Mouse (Mus musculus): ENCODE data around the gene Epb41. TPM values are rescaled to one million over a fixed set of nuclear protein-coding genes. Genes with fewer than 3 reads are reported as not detected.

Gene Epb41
- total RNA-seq, 2 experiments from 2014 or later: 26.2 to 28.4 TPM

- peak; percentile 52 to 75 for DNase-seq (ENCODE audit: low spot score in 2 of 2)
- intact Hi-C loops (cut with DNase I): loop anchor here (5.0 kb wide), 1 partner anchor 44 kb away; no protein-coding TSS in a partner anchor
These were observed 1.6 kb upstream of the Epb41 start for GRCm38 (mm10) chr4:132076480-132077405.

DNA sequence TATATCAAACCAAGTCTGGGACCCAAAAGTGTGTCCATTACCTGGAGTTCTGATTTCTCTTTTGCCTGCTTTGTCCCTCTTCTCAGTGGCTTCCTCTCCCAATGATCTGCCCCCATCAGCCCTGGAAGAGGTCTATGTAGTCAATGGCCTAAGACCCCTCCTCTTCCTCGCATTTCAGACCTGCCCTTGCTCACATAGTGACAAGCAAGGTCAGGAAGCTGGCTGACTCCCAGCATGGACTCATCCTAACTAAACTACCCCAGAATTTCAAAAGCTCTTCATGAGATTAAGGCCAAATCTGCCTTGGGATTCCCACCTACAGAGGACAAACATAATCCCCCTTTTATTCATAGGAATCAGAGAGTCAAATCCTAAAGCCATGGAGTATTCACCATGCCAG lies 675 bp upstream of the Epb41 start:
- intact Hi-C loops (cut with DNase I): loop anchor here (5.0 kb wide), 1 partner anchor 43 kb away; no protein-coding TSS in a partner anchor
- no peak for DNase-seq (ENCODE audit: low spot score in 2 of 2)

DNA sequence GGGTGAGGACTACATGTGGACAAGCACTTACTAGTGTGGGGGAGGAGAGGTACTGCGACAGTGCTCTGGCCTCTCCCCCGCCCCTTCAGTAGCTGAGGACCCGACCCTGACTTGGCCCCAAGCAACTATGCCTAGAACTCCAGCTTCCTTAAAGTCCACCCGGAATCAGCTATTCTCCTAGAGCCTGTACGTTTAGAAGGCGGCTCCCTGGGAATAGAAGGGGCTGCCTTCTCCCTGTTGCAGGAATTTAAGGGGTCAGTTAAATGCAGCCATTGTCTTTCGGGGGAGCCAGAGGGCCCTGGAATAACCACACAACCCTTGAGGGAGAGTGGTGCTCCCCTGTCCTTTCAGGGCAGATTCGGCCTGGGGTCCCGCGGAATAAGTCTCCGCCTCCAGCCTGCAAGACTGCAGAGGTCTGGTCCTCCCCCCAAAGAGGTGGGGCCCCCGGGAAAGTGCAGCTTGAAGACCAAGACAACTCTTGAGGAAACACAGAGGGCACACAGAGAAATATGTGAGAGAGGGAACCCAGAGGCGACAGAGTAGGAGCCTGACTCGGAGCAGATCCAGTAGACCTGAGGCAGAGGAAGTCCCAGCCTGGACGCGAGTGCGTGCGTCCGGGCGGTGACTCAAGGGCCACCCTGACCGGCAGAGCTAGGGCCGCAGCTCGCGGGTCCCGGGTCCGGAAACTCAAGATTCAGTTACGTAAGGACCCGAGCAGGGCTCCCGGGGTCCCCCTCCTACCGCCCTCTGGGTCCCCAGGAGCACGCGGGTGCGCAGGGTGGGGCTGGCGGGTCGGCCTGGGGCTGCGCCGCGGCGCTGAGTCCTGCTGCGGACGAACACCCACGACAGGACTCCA lies 816 bp downstream of the Epb41 start, which contains the start of gene Gm10300:
Gm10300 (plus strand) TSS at position 621 of the 856 bp plus-strand sequence.
- DNase-seq (ENCODE audit: low spot score in 2 of 2): peak in 1 of 2 experiments; percentile 22
- intact Hi-C loops (cut with DNase I): no loop called here

DNA sequence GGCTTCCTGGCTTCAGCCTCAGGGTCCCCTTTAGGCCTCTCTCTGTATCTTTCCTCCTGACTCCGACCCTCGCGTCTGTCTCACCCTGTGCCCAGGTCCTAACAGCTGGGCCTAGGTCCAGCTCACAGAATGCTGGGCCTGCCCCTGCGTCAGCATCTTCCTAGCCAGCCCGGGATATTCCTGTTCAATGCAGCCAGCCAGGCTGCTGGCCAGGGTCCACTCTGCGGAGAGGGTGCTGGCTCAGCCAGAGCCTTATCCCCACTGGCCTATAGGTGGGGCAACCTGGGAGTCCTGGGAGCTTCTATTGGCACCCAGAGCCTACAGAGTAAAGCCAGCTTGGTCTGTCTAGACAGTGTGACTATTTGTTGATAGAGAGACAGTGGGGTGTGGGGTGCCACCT lies 2.2 kb downstream of the Epb41 start:
- intact Hi-C loops (cut with DNase I): no loop called here
- no peak for DNase-seq (ENCODE audit: low spot score in 2 of 2)

GRCm38 (mm10) chr4:132072156-132072555 lies 3.0 kb downstream of the Epb41 start:
- no peak for DNase-seq (ENCODE audit: low spot score in 2 of 2)
- intact Hi-C loops (cut with DNase I): no loop called here

DNA sequence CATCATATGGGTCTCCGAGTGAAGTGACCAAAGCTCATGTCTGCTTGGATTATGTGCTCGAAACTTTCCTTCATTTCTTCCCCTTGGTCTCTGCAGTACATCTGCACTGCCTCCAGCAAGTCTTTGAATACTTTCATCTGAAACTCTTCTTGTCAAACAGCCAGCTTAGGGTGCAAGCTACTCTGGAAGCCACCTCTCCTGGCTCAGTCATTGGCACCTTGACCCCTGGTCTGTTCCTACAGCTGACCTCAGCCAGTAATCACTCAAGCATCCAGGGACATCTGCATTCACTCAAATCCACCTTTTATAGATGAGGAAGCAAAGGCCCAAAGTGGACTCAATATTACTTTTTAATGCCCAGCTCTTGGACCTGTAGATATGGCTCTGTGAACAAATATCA lies 3.4 kb downstream of the Epb41 start:
- intact Hi-C loops (cut with DNase I): no loop called here
- no peak for DNase-seq (ENCODE audit: low spot score in 2 of 2)

DNA sequence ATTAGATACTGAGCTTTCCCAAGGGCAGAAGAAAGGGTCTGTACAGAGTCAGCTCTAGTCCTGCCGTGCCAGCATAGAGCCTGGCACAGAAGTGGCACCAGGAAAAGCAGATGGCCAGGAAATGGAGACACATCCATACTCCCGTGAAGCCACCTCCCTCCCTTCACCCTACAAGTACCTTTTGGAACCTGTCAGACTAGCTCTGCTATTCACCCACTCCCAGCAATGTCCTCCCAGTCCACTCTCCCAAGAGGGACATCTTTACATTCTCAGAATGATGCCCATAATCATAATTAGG lies 7.2 kb downstream of the Epb41 start:
- intact Hi-C loops (cut with DNase I): no loop called here
- DNase-seq (ENCODE audit: low spot score in 2 of 2): no peak

DNA sequence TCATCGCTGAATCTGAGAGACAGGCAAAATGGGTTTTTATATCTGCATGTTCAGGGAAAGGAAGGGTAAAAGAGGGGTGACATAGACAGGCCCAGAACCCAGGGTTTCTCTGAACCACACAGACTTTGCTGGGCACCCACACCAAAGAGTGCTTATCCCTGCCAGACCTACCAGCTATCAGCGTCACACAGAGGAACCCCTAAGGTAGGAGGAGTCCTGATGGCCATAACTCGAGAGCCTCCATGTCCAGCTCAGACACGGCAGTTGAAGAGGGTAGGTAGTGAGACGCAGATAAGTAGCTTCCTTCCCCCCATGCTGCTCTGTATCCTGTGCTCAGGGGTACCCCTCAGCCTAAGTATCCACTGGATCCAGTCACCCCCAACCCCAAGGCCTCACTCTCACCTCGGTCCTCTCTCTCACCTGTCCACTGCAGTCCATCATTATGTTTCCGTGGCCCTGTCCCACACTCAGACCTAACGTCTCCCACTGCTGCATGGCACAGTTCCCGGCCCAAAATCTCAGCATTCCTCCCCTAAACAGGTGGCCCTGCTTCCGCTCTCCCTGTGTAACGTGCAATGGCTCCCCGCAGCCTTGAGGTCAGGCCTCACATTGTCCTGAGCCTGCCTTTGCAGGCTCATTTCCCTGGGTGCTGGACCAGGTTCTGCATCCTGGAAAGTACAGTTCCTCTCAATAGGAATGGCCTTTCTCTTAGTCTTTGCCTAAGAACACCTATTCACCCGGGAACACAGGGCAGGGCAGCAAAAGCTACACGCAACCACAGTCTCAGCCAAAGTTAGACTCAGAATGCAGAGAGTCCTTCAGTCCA lies 7.8 kb downstream of the Epb41 start:
- no peak for DNase-seq (ENCODE audit: low spot score in 2 of 2)
- intact Hi-C loops (cut with DNase I): no loop called here

- intact Hi-C loops (cut with DNase I): no loop called here
- no peak for DNase-seq (ENCODE audit: low spot score in 2 of 2)
These were observed 8.9 kb downstream of the Epb41 start for GRCm38 (mm10) chr4:132066101-132066773.

GRCm38 (mm10) chr4:132065578-132065977 lies 9.5 kb downstream of the Epb41 start:
- no peak for DNase-seq (ENCODE audit: low spot score in 2 of 2)
- intact Hi-C loops (cut with DNase I): no loop called here

DNA sequence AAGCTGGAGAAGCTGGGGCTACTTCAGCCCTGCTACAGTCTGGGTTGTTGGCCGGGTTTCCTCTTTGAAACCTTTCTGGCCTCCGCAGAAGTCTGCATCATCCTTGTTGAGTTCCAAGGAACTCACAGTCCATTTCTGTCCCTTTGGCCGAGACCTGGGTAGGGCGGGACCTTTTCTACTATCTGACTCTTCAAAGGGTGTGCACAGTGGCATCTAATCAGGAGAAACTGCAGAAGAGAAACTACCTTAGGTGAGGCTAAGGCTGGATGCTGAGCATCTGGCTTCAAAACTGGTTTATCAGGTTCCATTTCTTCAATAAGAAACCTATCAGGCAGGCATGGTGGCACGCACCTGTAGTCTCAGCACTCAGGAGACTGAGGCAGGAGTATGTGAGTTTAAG lies 10.6 kb downstream of the Epb41 start:
- intact Hi-C loops (cut with DNase I): no loop called here

DNA sequence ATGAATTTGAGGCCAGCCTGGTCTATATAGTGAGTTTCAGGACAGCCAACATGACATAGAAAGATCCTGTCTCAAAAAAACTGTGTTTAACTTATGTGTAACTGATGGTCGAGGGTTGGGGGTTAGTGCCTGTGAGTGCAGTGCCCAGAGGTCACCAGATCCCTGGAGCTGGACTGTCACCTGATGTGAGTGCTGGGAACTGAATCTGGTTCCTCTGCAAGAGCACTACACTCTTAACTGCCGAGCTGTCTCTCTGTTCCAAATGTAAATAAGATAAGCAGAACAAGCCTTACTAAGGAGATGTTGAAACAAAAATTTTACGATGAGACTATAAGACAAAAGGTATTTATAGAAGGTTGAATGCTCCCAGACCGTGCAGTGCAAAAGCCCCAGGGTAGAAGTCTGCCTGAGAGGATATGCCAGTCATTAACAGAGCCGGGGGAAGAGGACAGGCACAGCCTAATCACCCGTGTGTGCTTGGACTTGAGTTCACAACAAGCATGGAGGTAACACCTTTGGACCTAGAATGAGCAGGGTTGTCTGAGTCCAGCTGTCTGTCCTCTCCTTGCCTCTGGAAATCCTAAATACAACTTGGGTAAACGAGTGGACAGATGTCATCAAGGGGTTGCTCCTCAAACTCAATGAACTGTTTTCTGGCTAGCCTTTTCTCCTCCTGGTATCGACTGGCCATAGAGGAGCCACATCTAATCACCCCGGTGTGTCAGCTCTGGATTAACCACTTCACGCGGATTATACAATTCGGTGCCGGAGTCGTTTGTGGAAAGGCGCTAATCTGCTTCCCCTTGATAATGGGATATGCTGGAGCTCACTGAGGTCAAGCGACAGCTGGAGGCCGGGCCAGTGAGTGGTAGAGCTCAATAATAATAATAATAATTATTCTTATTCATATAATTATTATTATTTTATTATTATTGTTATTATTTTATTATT lies 11.9 kb downstream of the Epb41 start:
- intact Hi-C loops (cut with DNase I): no loop called here
- no peak for DNase-seq (ENCODE audit: low spot score in 2 of 2)

More for the DNA sequence above, 10.6 kb downstream of the Epb41 start:
- DNase-seq (ENCODE audit: low spot score in 2 of 2): no peak

DNA sequence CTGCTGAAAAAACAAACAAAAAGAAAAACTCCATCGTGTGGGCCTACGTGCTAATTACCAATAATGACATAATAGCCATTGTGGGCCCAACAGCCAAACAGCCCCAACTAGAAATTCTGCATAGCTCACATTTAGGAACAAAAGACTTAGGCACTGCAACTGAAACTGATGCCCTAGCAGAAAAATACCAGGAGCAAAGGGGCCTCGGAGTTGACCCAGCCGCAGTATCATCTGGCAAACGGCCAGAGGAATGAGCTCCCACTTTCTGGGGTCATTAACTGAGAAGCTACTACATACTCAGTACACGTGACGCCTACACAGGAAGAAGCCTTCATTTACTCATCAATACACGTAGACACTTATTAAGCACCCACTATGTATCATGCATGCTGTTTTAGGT lies 12.8 kb downstream of the Epb41 start:
- intact Hi-C loops (cut with DNase I): no loop called here
- DNase-seq (ENCODE audit: low spot score in 2 of 2): no peak

GRCm38 (mm10) chr4:132060040-132060832 lies 14.9 kb downstream of the Epb41 start:
- DNase-seq (ENCODE audit: low spot score in 2 of 2): no peak
- intact Hi-C loops (cut with DNase I): no loop called here

DNA sequence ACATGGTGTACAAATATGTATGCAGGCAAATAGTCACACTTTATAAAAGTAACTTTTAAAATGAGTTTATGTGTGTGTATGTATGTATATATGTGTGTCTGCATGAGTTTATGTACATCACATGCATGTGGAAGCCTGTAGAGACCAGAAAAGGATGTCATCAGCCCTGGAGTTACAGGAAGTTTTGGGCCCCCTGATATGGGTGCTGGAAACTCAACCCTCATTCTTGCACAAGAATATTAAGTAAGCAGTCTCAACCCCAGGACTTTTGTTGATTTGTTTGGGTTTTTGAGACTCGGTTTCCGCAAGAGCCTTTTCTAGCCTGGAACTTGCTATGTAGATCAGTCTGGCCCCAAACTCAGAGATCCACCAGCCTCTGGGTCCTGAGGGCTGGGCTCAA lies 15.6 kb downstream of the Epb41 start:
- intact Hi-C loops (cut with DNase I): no loop called here
- no peak for DNase-seq (ENCODE audit: low spot score in 2 of 2)

DNA sequence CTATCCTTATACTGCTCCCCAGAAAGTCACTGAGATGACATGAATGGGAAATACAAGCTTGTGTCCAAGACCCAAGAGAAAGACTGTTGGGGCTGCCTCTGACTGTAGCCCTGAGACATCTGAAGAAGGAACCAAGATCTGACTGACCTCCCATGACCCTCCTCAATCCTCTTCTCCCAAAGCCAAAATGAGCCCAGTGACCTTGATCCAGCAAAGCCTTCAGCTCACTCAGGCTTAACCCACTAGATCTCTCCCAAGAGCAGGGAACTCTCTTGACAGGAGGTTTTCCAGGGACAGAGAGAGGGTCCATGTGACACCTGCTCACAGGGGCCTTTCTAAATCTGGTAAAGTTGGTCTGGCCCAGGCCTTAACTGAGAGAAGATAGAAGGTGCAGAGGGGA lies 17.8 kb downstream of the Epb41 start:
- intact Hi-C loops (cut with DNase I): no loop called here
- DNase-seq (ENCODE audit: low spot score in 2 of 2): no peak
